Mouse (Mus musculus): ENCODE data around the gene Ggn. TPM values are rescaled to one million over a fixed set of nuclear protein-coding genes. Genes with fewer than 3 reads are reported as not detected.
"Not testable (repeated sequence)": the region's sequence is repeated elsewhere in the genome, so short reads cannot be mapped to it uniquely, and the experiment has no call there.

The Ggn gene
- polyA plus RNA-seq, 1 experiment, result 0.53 TPM

DNA sequence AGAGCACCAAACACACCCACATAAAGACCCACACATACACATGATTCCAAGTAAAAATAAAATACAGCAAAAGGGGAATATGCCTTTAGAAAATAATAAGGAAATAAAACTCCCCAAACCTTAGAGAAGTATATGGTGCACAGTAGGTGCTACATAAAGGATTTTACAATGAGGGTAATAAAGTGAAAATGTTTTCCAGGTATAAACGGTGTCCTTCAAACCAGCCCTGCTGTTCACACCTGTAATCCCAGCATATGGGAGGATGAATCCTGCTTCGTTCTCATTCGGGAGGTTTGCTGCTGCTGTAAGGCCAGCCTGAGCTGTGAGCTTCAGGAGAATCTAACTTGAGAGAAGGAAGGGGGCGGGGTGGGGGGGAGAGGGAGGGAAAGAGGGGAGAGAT, 35.8 kb upstream of the Ggn start:
- no peak for DNase-seq
- peaks cover 23% of the 10 kb centered on the region for H3K4me1 ChIP-seq (replicated peaks; ENCODE audit: control insufficient read depth, insufficient read depth, low read length)
- H3K4me3 ChIP-seq (ENCODE audit: control insufficient read depth, insufficient read depth, low read length), result peak overlapping the region; percentile 21; the same call in 1 of the 2 replicates
- TF ChIP-seq CTCF (IDR thresholded peaks at IDR 0.05; ENCODE audit: borderline replicate concordance, control insufficient read depth, extremely low read depth, insufficient read depth, low read length, poor library complexity), result no peak
- H3K27ac ChIP-seq (ENCODE audit: control insufficient read depth, insufficient read depth, low read length), result no peak overlapping the region
- WGBS, result 0% methylated on average over 4 of the region's 4 CpGs
- H3K36me3 ChIP-seq (ENCODE audit: control insufficient read depth, insufficient read depth, low read length), result no peaks in the 10 kb centered on the region
- H3K27me3 ChIP-seq (ENCODE audit: control insufficient read depth, insufficient read depth, low read length), result no peaks in the 10 kb centered on the region

- 3% methylated on average over 12 of the region's 20 CpGs for WGBS
- TF ChIP-seq POLR2A (IDR thresholded peaks at IDR 0.05; ENCODE audit: control insufficient read depth, extremely low read depth, insufficient read depth, low read length, poor library complexity), result no peak
- no peak for TF ChIP-seq CTCF (IDR thresholded peaks at IDR 0.05; ENCODE audit: borderline replicate concordance, control insufficient read depth, extremely low read depth, insufficient read depth, low read length, poor library complexity)
- peak; percentile 90 for DNase-seq
- peak within 1 kb of the TSS; percentile 36 for H3K4me3 ChIP-seq (ENCODE audit: control insufficient read depth, insufficient read depth, low read length)
- H3K27ac ChIP-seq (ENCODE audit: control insufficient read depth, insufficient read depth, low read length), result peak within 1 kb of the TSS; percentile 16; the same call in 1 of the 2 replicates
- H3K4me1 ChIP-seq (replicated peaks; ENCODE audit: control insufficient read depth, insufficient read depth, low read length), result peaks cover 23% of the 10 kb centered on the region
- H3K36me3 ChIP-seq (ENCODE audit: control insufficient read depth, insufficient read depth, low read length), result no peaks in the 10 kb centered on the region
- H3K27me3 ChIP-seq (ENCODE audit: control insufficient read depth, insufficient read depth, low read length), result no peaks in the 10 kb centered on the region
Measured at GRCm38 (mm10) chr7:29134693-29135386, 35.2 kb upstream of the Ggn start, which contains the start of gene Rasgrp4. Rasgrp4 (plus strand) TSS chr7:29134851.

GRCm38 (mm10) chr7:29137429-29137828, 32.6 kb upstream of the Ggn start:
- Histone ChIP-seq H3K4me1 (replicated peaks; ENCODE audit: control insufficient read depth, insufficient read depth, low read length) (peaks cover 42% of the 10 kb centered on the region), H3K27me3 (ENCODE audit: control insufficient read depth, insufficient read depth, low read length) (no peaks in the 10 kb centered on the region), H3K4me3 (ENCODE audit: control insufficient read depth, insufficient read depth, low read length) (no peak overlapping the region), H3K27ac (ENCODE audit: control insufficient read depth, insufficient read depth, low read length) (no peak overlapping the region), H3K36me3 (ENCODE audit: control insufficient read depth, insufficient read depth, low read length) (no peaks in the 10 kb centered on the region)
- TF ChIP-seq POLR2A (IDR thresholded peaks at IDR 0.05; ENCODE audit: control insufficient read depth, extremely low read depth, insufficient read depth, low read length, poor library complexity), result no peak
- TF ChIP-seq CTCF (IDR thresholded peaks at IDR 0.05; ENCODE audit: borderline replicate concordance, control insufficient read depth, extremely low read depth, insufficient read depth, low read length, poor library complexity), result no peak
- WGBS, result 92% methylated on average over 16 of the region's 16 CpGs
- no peak for DNase-seq

DNA sequence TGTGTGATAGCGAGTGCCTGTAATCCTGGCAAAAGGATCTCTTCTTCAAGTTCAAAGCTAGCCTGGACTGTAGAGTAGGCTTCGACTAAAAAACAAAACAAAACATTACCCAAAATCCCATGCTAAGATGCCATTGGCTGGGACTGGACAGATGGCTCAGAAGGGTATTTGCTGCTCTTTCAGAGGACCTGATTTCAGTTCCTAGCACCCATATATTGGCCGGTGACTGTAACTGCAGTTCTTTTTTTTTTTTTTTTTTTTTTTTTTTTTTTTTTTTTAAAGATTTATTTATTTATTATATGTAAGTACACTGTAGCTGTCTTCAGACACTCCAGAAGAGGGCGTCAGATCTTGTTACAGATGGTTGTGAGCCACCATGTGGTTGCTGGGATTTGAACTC, 30.8 kb upstream of the Ggn start:
- not testable (repeated sequence) for H3K27ac ChIP-seq (ENCODE audit: control insufficient read depth, insufficient read depth, low read length); H3K4me3 ChIP-seq (ENCODE audit: control insufficient read depth, insufficient read depth, low read length); H3K36me3 ChIP-seq (ENCODE audit: control insufficient read depth, insufficient read depth, low read length); H3K27me3 ChIP-seq (ENCODE audit: control insufficient read depth, insufficient read depth, low read length); DNase-seq
- 94% methylated on average over 3 of the region's 4 CpGs for WGBS
- H3K4me1 ChIP-seq (replicated peaks; ENCODE audit: control insufficient read depth, insufficient read depth, low read length), result peaks cover 38% of the 10 kb centered on the region

GRCm38 (mm10) chr7:29141416-29141815, 28.6 kb upstream of the Ggn start:
- TF ChIP-seq CTCF (IDR thresholded peaks at IDR 0.05; ENCODE audit: borderline replicate concordance, control insufficient read depth, extremely low read depth, insufficient read depth, low read length, poor library complexity) (0 out of 2 replicates have a peak, but pooled peaks have one; percentile 16), POLR2A (IDR thresholded peaks at IDR 0.05; ENCODE audit: control insufficient read depth, extremely low read depth, insufficient read depth, low read length, poor library complexity) (no peak)
- Histone ChIP-seq H3K4me1 (replicated peaks; ENCODE audit: control insufficient read depth, insufficient read depth, low read length) (peaks cover 25% of the 10 kb centered on the region), H3K27me3 (ENCODE audit: control insufficient read depth, insufficient read depth, low read length) (no peaks in the 10 kb centered on the region), H3K4me3 (ENCODE audit: control insufficient read depth, insufficient read depth, low read length) (no peak overlapping the region), H3K27ac (ENCODE audit: control insufficient read depth, insufficient read depth, low read length) (peak overlapping the region; percentile 30), H3K36me3 (ENCODE audit: control insufficient read depth, insufficient read depth, low read length) (no peaks in the 10 kb centered on the region)
- WGBS, result 20% methylated on average over 8 of the region's 8 CpGs
- peak; percentile 62 for DNase-seq

- Histone ChIP-seq H3K27me3 (ENCODE audit: control insufficient read depth, insufficient read depth, low read length) (no peaks in the 10 kb centered on the region), H3K36me3 (ENCODE audit: control insufficient read depth, insufficient read depth, low read length) (no peaks in the 10 kb centered on the region), H3K4me3 (ENCODE audit: control insufficient read depth, insufficient read depth, low read length) (no peak overlapping the region), H3K4me1 (replicated peaks; ENCODE audit: control insufficient read depth, insufficient read depth, low read length) (peaks cover 21% of the 10 kb centered on the region), H3K27ac (ENCODE audit: control insufficient read depth, insufficient read depth, low read length) (no peak overlapping the region)
- no peak for DNase-seq
- TF ChIP-seq POLR2A (IDR thresholded peaks at IDR 0.05; ENCODE audit: control insufficient read depth, extremely low read depth, insufficient read depth, low read length, poor library complexity) (no peak), CTCF (IDR thresholded peaks at IDR 0.05; ENCODE audit: borderline replicate concordance, control insufficient read depth, extremely low read depth, insufficient read depth, low read length, poor library complexity) (no peak)
- WGBS, result 74% methylated on average over 4 of the region's 4 CpGs
Measured at GRCm38 (mm10) chr7:29144006-29144405, 26.0 kb upstream of the Ggn start.
